Mouse (Mus musculus) T-helper 2 cell (primary cell): ENCODE data around the gene Npsr1.

Experiments
- in situ Hi-C: fragments of 300-600 bp; cut with MboI, MseI; formaldehyde crosslinking; loops from one replicate; pipeline ENCODE4 v1.15.1; 2025; ENCODE audit warnings: high pct_unique_total_duplicates

Gene Npsr1

GRCm38 (mm10) chr9:24236461-24236860 lies 138.7 kb downstream of the Npsr1 start:
- in situ Hi-C loops: no loop called here

- in situ Hi-C loops: no loop called here
Measured at GRCm38 (mm10) chr9:24247557-24247956, 149.8 kb downstream of the Npsr1 start.

- in situ Hi-C loops: no loop called here
Measured at GRCm38 (mm10) chr9:24254236-24254635, 156.4 kb downstream of the Npsr1 start.

- in situ Hi-C loops: no loop called here
Measured at GRCm38 (mm10) chr9:24280498-24281287, 182.9 kb downstream of the Npsr1 start.

GRCm38 (mm10) chr9:24282617-24283016 lies 184.8 kb downstream of the Npsr1 start:
- in situ Hi-C loops: no loop called here

GRCm38 (mm10) chr9:24283071-24283470 lies 185.3 kb downstream of the Npsr1 start:
- in situ Hi-C loops: no loop called here

- in situ Hi-C loops: no loop called here
Measured at GRCm38 (mm10) chr9:24283536-24283935, 185.7 kb downstream of the Npsr1 start.

- in situ Hi-C loops: no loop called here
Measured at GRCm38 (mm10) chr9:24284239-24285084, 186.7 kb downstream of the Npsr1 start.

GRCm38 (mm10) chr9:24285419-24285818 lies 187.6 kb downstream of the Npsr1 start:
- in situ Hi-C loops: no loop called here

GRCm38 (mm10) chr9:24291385-24291784 lies 193.6 kb downstream of the Npsr1 start:
- in situ Hi-C loops: no loop called here

GRCm38 (mm10) chr9:24293252-24293959 lies 195.6 kb downstream of the Npsr1 start:
- in situ Hi-C loops: no loop called here

GRCm38 (mm10) chr9:24302906-24303305 lies 205.1 kb downstream of the Npsr1 start:
- in situ Hi-C loops: no loop called here

- in situ Hi-C loops: no loop called here
Measured at GRCm38 (mm10) chr9:24306990-24307389, 209.2 kb downstream of the Npsr1 start.

- in situ Hi-C loops: no loop called here
Measured at GRCm38 (mm10) chr9:24307400-24307799, 209.6 kb downstream of the Npsr1 start.

- in situ Hi-C loops: no loop called here
Measured at GRCm38 (mm10) chr9:24315835-24316234, 218.0 kb downstream of the Npsr1 start.

GRCm38 (mm10) chr9:24331661-24332060 lies 233.9 kb downstream of the Npsr1 start:
- in situ Hi-C loops: no loop called here

GRCm38 (mm10) chr9:24341321-24341720 lies 243.5 kb downstream of the Npsr1 start:
- in situ Hi-C loops: no loop called here

GRCm38 (mm10) chr9:24347011-24347410 lies 249.2 kb downstream of the Npsr1 start:
- in situ Hi-C loops: no loop called here

GRCm38 (mm10) chr9:24349510-24349909 lies 251.7 kb downstream of the Npsr1 start:
- in situ Hi-C loops: no loop called here

- in situ Hi-C loops: no loop called here
Measured at GRCm38 (mm10) chr9:24351402-24351801, 253.6 kb downstream of the Npsr1 start.
